10 mouse cellular contexts compared by ENCODE assay signal in genomic region chr5:125518640-125519039, GRCm38 (mm10). TPM values are rescaled to one million over a fixed set of nuclear protein-coding genes. Genes with fewer than 3 reads are reported as not detected.
DNase-seq lines count a peak whose midpoint lies in the region; ATAC-seq and TF ChIP-seq lines count a peak whose summit lies in the region.
"Had no signal": no experiment of that assay in that cellular context is flagged by ENCODE, and none has a peak within 500 bp of the region (broad histone marks: within the 10 kb centered on the region; RNA-seq: fewer than 3 reads in every experiment).

No protein-coding gene starts in this region.

- 70% methylated on average over 5 of the region's 5 CpGs for WGBS in midbrain, embryonic 14.5 days
- WGBS in midbrain, embryonic 15.5 days: 57% methylated on average over 5 of the region's 5 CpGs
- 59% methylated on average over 5 of the region's 5 CpGs for WGBS in embryonic facial prominence, embryonic 10.5 days

- no peaks in the 10 kb centered on the region for H3K27me3 ChIP-seq in midbrain, embryonic 14.5 days (ENCODE audit: control insufficient read depth, insufficient read depth, low read length)
- no peaks in the 10 kb centered on the region for H3K27me3 ChIP-seq in midbrain, embryonic 15.5 days (replicated peaks)
- no peaks in the 10 kb centered on the region for H3K27me3 ChIP-seq in embryonic facial prominence, embryonic 10.5 days (replicated peaks; ENCODE audit: low read depth, poor library complexity, severe bottlenecking)
- H3K27me3 ChIP-seq: hindbrain, embryonic 15.5 days had no signal

- H3K4me3 ChIP-seq in gastrocnemius, adult 2 months: no peak overlapping the region
- H3K4me3 ChIP-seq in midbrain, embryonic 14.5 days (replicated peaks; ENCODE audit: low read depth, low read length): no peak overlapping the region
- no peak overlapping the region for H3K4me3 ChIP-seq in midbrain, embryonic 15.5 days
- no peak overlapping the region for H3K4me3 ChIP-seq in embryonic facial prominence, embryonic 10.5 days
- H3K4me3 ChIP-seq: hindbrain, embryonic 15.5 days had no signal

- no peak overlapping the region for H3K4me2 ChIP-seq in midbrain, embryonic 14.5 days (ENCODE audit: low read length)
- no peak overlapping the region for H3K4me2 ChIP-seq in midbrain, embryonic 15.5 days
- H3K4me2 ChIP-seq: hindbrain, embryonic 15.5 days had no signal

- H3K27ac ChIP-seq in gastrocnemius, adult 2 months: no peak overlapping the region
- H3K27ac ChIP-seq in midbrain, embryonic 14.5 days (replicated peaks; ENCODE audit: low read depth, low read length): no peak overlapping the region
- H3K27ac ChIP-seq in midbrain, embryonic 15.5 days: no peak overlapping the region
- H3K27ac ChIP-seq in embryonic facial prominence, embryonic 10.5 days (replicated peaks): no peak overlapping the region
- H3K27ac ChIP-seq: hindbrain, embryonic 15.5 days had no signal

- ATAC-seq in midbrain, embryonic 14.5 days (ENCODE audit: low FRiP score, low TSS enrichment): no peak
- no peak for ATAC-seq in midbrain, embryonic 15.5 days (replicated peaks)
- no peak for ATAC-seq in inflammation-experienced regulatory T-cells, adult 6 months

- TF ChIP-seq CTCF in gastrocnemius, adult 2 months (IDR thresholded peaks at IDR 0.05): peak; percentile 50

- no peak overlapping the region for H3K9ac ChIP-seq in midbrain, embryonic 14.5 days (replicated peaks; ENCODE audit: low read length)
- H3K9ac ChIP-seq in midbrain, embryonic 15.5 days: no peak overlapping the region
- H3K9ac ChIP-seq: hindbrain, embryonic 15.5 days had no signal

- peaks cover 39% of the 10 kb centered on the region for H3K36me3 ChIP-seq in midbrain, embryonic 14.5 days (ENCODE audit: control insufficient read depth, insufficient read depth, low read length)
- H3K36me3 ChIP-seq in midbrain, embryonic 15.5 days (replicated peaks): peaks cover 16% of the 10 kb centered on the region; the same call in 1 of the 2 replicates
- peaks cover 45% of the 10 kb centered on the region for H3K36me3 ChIP-seq in embryonic facial prominence, embryonic 10.5 days (replicated peaks)

- H3K4me1 ChIP-seq in midbrain, embryonic 14.5 days (ENCODE audit: control insufficient read depth, insufficient read depth, low read length): no peaks in the 10 kb centered on the region
- no peaks in the 10 kb centered on the region for H3K4me1 ChIP-seq in midbrain, embryonic 15.5 days
- H3K4me1 ChIP-seq in embryonic facial prominence, embryonic 10.5 days: peaks cover 10% of the 10 kb centered on the region

- intact Hi-C loops in gastrocnemius, adult 2 months (cut with DNase I): no loop called here

- H3K9me3 ChIP-seq in midbrain, embryonic 14.5 days (ENCODE audit: control insufficient read depth, low read length): no peaks in the 10 kb centered on the region
- H3K9me3 ChIP-seq in midbrain, embryonic 15.5 days: no peaks in the 10 kb centered on the region
- H3K9me3 ChIP-seq in embryonic facial prominence, embryonic 10.5 days: no peaks in the 10 kb centered on the region
- H3K9me3 ChIP-seq: hindbrain, embryonic 15.5 days had no signal

- DNase-seq in gastrocnemius, adult 2 months: peak; percentile 37
- DNase-seq in gastrocnemius, postnatal 4 days (ENCODE audit: low spot score in 2 of 2): no peak
- peak; percentile 62 for DNase-seq in midbrain, embryonic 14.5 days
- DNase-seq in embryonic facial prominence, embryonic 10.5 days (ENCODE audit: low spot score): peak; percentile 38
- peak; percentile 48 for DNase-seq in thymus, postnatal 14 days
- DNase-seq in urinary bladder, postnatal 10 days (ENCODE audit: low spot score): no peak

RNA-seq across cellular contexts. Expression of gene Tmem132b, which starts 12.9 kb away (rescaled TPM):
- total RNA-seq in gastrocnemius, adult 2 months (2021): under 1 TPM; 0.20 to 0.56 TPM
- under 1 TPM; 0.32 to 0.39 TPM for total RNA-seq in gastrocnemius, postnatal 4 days (2021)
- 4.9 and 6.2 TPM in 2 replicates for polyA plus RNA-seq in midbrain, embryonic 14.5 days (2014; fragmentation: Nextera tagmentation; extraction: Ambion mirVana)
- polyA plus RNA-seq in midbrain, embryonic 15.5 days (2015; fragmentation: Nextera tagmentation; extraction: Ambion mirVana): 6.8 and 8.1 TPM in 2 replicates
- 0.23 and 0.34 TPM in 2 replicates for polyA plus RNA-seq in embryonic facial prominence, embryonic 10.5 days (2016; fragmentation: Nextera tagmentation; extraction: Ambion mirVana)
- polyA plus RNA-seq in inflammation-experienced regulatory T-cells, adult 6 months (2017; shearing (Covaris generic)): not detected
- polyA plus RNA-seq: lung, embryonic 16.5 days had no signal

RNA-seq across cellular contexts. Expression of gene Aacs, which starts 43.0 kb away (rescaled TPM):
- total RNA-seq in gastrocnemius, adult 2 months (2021): 1 to 10 TPM; 2.8 to 3.3 TPM
- 10 to 100 TPM; 11.6 to 13.7 TPM for total RNA-seq in gastrocnemius, postnatal 4 days (2021)
- polyA plus RNA-seq in midbrain, embryonic 14.5 days (2014; fragmentation: Nextera tagmentation; extraction: Ambion mirVana): 63.6 and 71.3 TPM in 2 replicates
- 95.9 and 96.0 TPM in 2 replicates for polyA plus RNA-seq in midbrain, embryonic 15.5 days (2015; fragmentation: Nextera tagmentation; extraction: Ambion mirVana)
- polyA plus RNA-seq in embryonic facial prominence, embryonic 10.5 days (2016; fragmentation: Nextera tagmentation; extraction: Ambion mirVana): 51.2 and 60.1 TPM in 2 replicates
- 10 to 100 TPM; 22.5 to 25.4 (median 24.7) TPM for polyA plus RNA-seq in inflammation-experienced regulatory T-cells, adult 6 months (2017; shearing (Covaris generic))

Comparison
In these comparisons a context has a peak if more than half of its experiments do, and no peak if none do; other contexts are left out.
1. DNase-seq: peak in gastrocnemius, adult 2 months (single experiment), midbrain, embryonic 14.5 days (single experiment), embryonic facial prominence, embryonic 10.5 days (single experiment) and thymus, postnatal 14 days (single experiment); none in gastrocnemius, postnatal 4 days (0 of 2) and urinary bladder, postnatal 10 days (single experiment).